Mouse (Mus musculus): Measurements from ENCODE around the gene Pla2g5.
"Not testable (repeated sequence)": the region's sequence is repeated elsewhere in the genome, so short reads cannot be mapped to it uniquely, and the experiment has no call there.

Gene Pla2g5

GRCm38 (mm10) chr4:138863344-138863998 lies at the start of gene Pla2g5:
Gene Pla2g5 (minus strand): TSS chr4:138863482.
- DNase-seq = no peak

- DNase-seq = no peak
Measured at GRCm38 (mm10) chr4:138905624-138906337, 42.5 kb upstream of the Pla2g5 start.

- DNase-seq = no peak
Measured at GRCm38 (mm10) chr4:138899361-138899760, 36.1 kb upstream of the Pla2g5 start.

- DNase-seq = not testable (repeated sequence)
Measured at GRCm38 (mm10) chr4:138893789-138894188, 30.5 kb upstream of the Pla2g5 start.

GRCm38 (mm10) chr4:138892655-138893054 lies 29.4 kb upstream of the Pla2g5 start:
- DNase-seq = no peak

GRCm38 (mm10) chr4:138889635-138890034 lies 26.4 kb upstream of the Pla2g5 start:
- DNase-seq = no peak

- no peak for DNase-seq
Measured at GRCm38 (mm10) chr4:138889165-138889564, 25.9 kb upstream of the Pla2g5 start.

GRCm38 (mm10) chr4:138884261-138884660 lies 21.0 kb upstream of the Pla2g5 start:
- DNase-seq = peak; percentile 63

- DNase-seq = no peak
Measured at GRCm38 (mm10) chr4:138882179-138882578, 18.9 kb upstream of the Pla2g5 start.

GRCm38 (mm10) chr4:138880811-138881584 lies 17.7 kb upstream of the Pla2g5 start:
- no peak for DNase-seq

- DNase-seq = no peak
Measured at GRCm38 (mm10) chr4:138879808-138880207, 16.5 kb upstream of the Pla2g5 start.

GRCm38 (mm10) chr4:138878783-138879182 lies 15.5 kb upstream of the Pla2g5 start:
- DNase-seq = no peak

- no peak for DNase-seq
Measured at GRCm38 (mm10) chr4:138877731-138878130, 14.4 kb upstream of the Pla2g5 start, which contains the start of gene Pla2g2e. Gene Pla2g2e (plus strand): TSS chr4:138877942.

- DNase-seq = no peak
Measured at GRCm38 (mm10) chr4:138875986-138876385, 12.7 kb upstream of the Pla2g5 start.

- DNase-seq = not testable (repeated sequence)
Measured at GRCm38 (mm10) chr4:138875275-138875674, 12.0 kb upstream of the Pla2g5 start.

GRCm38 (mm10) chr4:138873864-138874263 lies 10.6 kb upstream of the Pla2g5 start, which contains the start of gene Gm13030:
Gene Gm13030 (minus strand): TSS chr4:138873964.
- no peak for DNase-seq

- no peak for DNase-seq
Measured at GRCm38 (mm10) chr4:138868666-138869065, 5.4 kb upstream of the Pla2g5 start.

GRCm38 (mm10) chr4:138866413-138866812 lies 3.1 kb upstream of the Pla2g5 start:
- peak; percentile 51 for DNase-seq

- DNase-seq = no peak
Measured at GRCm38 (mm10) chr4:138865991-138866390, 2.7 kb upstream of the Pla2g5 start.

GRCm38 (mm10) chr4:138865092-138865491 lies 1.8 kb upstream of the Pla2g5 start:
- no peak for DNase-seq

- peak; percentile 85 for DNase-seq
Measured at GRCm38 (mm10) chr4:138859728-138860127, 3.6 kb downstream of the Pla2g5 start.

GRCm38 (mm10) chr4:138859245-138859644 lies 4.0 kb downstream of the Pla2g5 start:
- peak; percentile 22 for DNase-seq

- DNase-seq = no peak
Measured at GRCm38 (mm10) chr4:138858446-138858845, 4.8 kb downstream of the Pla2g5 start.
